Mouse (Mus musculus) megakaryocyte-erythroid progenitor cell, adult 5-6 weeks (primary cell): ENCODE measurements at regions not wholly inside any gene's neighbourhood (a gene's known extent, or its start where the extent isn't known, plus 50 kb on each side); places are given as distances from the start of the nearest gene placed in this dataset.

ENCODE experiments used
- ATAC-seq: replicated peaks from 2 replicates; pipeline ENCODE4 v1.8.0; 2016; ENCODE audit warnings: mild to moderate bottlenecking, inconsistent platforms; ENCODE audit not compliant: severe bottlenecking, poor library complexity, low FRiP score, low TSS enrichment

DNA sequence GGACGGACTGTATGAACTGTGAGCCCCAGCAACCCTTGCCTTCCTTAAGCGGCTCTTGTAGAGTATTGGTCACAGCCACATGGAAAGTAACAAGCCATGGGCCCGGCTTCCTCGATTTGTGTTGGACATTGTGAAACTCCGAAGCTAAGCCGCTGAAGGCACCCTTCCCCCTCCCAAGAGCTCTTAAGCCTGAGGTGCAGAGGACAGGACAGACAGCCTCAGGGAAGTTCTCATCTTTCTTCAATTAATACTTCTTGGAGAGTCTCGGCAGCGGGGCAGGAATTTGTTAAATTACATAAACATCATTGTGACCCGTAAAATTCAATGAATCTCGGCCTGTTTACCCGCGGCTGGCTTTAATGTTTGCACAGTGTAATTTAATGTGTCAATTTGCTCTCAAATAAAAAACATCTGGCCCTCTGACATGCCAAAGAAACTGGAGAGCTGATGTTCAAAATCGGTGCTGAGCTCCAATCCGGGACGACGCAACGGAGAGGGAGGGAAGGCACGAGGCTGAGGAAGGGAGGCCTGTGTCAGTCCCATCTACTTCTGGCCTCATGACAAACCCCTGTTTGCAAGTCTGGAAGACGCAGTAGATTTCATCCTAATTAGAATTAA lies 208.4 kb upstream of the Tle3 start:
- no peak for ATAC-seq

DNA sequence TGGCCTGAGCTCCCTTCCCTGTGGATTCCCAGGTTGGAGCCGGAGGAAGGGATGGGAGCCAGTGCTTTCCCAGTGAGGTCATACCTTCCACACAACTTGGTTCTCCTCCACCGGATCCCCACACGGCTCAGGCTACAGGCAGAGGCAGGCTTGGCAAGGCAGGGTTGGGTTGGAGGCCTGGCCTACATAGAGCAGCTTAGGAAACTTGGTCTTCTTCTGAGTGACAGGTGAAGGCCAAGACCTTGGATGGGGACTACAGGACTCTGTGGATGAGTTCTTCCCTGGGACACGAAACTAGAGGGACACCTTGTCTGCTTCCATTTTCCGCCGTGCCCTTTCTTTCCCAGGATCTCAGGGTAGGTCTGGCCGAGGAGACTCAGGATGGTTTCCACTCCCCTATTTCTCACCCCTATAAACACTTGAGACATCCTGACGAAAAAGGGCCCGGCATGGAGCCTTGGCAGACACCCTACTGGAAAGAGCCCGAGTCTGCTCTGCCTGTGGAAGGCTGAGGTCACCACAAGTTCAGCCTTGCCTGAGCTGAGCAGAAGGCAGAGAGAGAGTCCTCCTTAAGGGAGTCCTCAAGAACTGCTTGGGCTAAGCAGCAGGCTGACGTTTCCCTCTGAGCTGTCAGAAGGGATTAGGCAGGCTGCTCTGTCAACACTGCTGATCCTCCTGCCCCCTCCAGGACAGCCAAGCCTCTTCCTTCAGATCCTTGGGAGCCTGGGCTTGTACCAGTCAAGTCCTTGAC lies 207.5 kb upstream of the Tle3 start:
- no peak for ATAC-seq

DNA sequence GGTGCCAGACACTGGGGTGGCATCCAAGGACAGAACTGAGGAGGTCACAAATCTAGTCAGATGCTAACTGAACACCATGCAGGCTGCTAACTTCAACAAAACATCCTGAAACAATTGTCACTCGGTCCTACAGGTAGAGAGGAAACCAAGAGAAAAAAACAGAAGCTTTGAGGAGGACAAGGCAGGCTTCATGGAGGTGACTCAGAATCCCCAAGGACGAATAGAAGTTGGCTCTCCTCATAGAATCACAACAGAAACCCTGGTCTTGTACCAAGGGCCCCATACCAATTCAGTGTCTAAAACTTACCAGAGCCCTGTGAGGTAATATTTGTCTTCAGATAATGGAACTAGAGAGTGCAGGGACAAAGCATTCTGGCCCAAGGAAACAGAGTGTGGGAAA lies 206.1 kb upstream of the Tle3 start:
- no peak for ATAC-seq

DNA sequence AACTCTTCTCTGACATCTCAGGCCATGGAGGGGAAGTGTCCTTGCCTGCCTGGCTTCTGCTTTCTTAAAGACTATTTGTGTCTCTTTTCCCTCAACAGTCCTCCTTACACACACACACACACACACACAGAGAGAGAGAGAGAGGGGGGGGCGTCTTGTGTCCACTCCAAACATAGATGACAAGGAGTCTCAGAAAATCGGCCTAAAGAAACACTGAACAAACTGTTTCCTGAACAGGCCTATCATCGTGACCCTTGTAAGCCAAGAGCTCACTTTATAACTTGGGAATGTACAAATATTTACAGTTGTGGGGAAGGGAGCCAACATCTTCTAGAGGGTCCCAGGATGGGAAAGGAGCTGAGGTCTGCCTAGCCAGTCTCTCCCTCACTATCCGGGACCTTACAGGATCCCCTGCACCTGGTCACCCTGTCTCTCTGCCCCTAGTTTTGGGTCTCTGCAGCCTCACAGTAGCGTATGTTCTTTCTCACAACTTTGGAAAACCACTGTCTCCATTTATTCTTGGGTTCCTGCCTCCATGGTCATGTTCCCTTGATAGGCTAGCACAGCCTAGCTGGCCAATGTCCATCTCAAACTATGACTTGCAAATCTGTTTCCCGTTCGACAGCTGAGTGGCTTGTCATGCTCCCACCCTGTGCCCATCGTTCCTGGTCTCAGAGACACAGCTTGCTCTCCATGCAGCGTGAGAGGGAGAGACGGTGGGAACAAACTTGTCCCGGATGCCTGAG lies 204.9 kb upstream of the Tle3 start:
- ATAC-seq = no peak

DNA sequence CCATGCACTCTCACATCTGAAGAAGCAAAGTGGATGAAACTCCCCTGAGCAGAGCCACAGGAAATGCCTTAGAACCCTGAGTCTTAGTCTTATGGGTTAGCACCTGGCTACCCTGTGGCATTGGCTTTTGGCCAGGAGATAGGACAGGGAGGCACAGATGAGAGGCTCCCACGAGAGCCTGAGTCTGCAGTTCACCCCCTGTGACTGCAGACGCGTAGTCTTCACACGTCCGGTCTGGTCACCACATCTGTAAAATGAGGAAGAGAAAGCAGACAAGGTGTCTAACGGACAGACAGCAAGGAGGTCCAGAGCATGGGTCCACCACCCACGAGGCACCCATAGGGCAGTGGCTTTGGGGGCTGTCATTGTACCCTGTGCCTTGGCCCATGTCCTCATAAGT lies 203.2 kb upstream of the Tle3 start:
- ATAC-seq = no peak

DNA sequence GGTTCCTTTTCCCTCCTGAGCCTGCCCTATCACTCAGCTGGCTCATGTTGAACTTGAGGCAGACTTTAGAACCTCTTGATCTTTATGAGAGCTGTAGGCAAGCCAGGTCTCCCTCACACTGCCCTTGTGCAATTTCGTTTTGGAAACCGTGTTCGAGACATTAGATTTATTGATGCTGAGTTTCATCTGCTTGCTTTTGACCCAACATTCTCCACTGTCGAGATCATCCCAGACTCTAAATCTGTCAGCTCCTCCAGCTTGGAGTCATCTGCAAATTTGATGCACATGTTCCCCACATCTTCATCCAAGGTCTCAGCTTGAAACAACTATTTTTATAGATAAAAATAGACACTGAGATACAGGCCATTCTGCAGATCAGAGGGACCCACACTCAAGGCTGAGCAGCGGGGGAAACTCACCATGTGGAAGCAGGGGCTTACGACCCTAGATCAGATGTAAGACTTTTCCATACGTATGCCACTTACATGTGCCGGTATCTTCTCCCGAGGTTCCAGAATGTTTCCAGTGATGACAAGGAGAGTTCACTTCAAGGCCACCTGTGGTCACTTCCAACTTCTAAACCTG lies 202.6 kb upstream of the Tle3 start:
- no peak for ATAC-seq

DNA sequence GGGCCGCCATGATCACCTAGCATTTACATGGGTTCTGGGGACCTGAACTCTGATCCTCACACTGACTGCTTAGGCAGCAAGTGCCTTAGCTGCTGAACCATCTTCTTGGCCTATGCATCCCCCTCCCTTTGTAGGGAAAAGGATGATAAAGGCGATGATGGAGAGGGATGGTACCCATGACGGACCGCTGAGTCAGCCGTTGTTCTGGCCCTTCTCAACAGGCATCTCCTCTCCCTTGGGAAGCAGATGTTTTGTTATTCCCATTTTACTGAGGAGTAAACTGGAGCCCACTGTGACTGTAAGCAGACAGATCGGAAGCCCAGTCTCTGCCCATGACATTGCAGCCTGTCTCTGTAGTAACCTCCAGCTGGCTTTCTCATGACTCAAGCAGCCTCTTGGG lies 201.2 kb upstream of the Tle3 start:
- no peak for ATAC-seq

DNA sequence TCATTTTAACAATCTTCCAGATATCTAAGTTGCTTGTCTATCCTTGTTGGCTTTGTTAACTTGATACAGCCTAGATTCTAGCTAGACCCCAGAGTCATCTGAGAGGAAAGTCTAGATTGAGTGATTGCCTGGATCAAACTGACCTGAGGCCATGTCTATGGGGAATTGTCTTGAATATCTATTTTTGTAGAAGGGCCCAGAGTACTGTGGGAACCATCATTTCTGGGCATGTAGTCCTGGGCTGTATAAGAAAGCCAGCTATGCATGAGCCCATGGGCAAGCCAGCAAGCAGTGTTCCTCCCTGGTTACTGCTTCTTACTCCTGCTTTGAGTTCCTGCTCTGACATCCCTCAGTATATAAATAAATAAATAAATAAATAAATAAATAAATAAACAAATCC lies 199.7 kb upstream of the Tle3 start:
- ATAC-seq = no peak

DNA sequence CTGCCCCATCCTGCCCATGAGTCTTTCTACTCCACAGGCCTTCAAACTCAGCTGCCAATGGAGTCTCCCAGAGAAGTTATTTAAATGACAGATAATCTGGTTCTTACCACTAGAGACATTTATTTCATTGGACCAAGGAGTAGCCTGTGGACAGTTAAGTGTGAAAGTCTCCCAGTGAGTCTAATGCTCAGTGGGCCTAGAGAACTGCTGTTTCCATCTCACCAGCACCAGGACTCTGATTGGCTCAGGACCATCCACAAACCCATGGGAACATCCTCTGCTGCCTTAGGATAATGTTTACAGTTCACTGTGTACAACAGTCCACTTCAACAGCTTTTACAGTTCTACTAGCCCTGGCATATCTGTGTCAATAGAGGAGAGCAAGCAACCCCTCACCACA lies 198.6 kb upstream of the Tle3 start:
- ATAC-seq = no peak

DNA sequence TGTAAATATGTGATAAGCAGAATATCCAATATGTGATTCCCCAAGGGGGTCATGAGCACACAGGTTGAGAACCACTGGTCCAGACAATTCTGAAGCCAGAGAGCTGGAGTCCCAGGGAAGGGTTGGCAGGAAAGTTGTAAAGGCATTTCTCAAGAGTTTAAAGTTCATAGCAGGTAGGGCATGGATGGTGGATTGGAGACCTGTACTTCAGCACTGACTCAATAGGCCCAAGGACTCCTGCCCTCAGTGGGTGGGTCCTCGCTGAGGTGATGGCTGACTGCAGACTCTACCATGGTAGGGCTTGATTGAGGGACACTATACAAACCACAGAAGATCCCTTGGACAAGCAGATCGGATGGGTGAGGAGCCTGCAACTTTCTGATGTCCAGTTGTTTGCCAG lies 196.8 kb upstream of the Tle3 start:
- no peak for ATAC-seq

DNA sequence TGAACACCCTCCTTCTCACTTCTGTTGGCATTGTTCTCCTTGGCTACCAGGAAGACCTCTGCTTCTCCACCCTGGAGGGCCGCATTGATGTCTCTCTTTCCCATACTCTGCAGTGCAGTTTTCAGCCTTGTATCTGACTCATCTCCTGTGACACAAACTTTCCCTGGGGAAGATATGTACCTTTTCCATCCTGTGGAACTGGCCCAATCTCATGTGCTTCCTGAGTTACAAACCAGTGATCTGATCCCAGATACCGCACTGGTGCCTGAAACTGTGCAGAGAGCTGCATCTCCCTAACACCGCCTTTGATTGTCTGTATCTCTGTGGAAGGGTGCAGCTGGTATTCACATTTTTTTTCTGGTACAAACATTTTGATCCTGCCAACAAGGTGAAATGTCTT lies 195.3 kb upstream of the Tle3 start:
- ATAC-seq = no peak

DNA sequence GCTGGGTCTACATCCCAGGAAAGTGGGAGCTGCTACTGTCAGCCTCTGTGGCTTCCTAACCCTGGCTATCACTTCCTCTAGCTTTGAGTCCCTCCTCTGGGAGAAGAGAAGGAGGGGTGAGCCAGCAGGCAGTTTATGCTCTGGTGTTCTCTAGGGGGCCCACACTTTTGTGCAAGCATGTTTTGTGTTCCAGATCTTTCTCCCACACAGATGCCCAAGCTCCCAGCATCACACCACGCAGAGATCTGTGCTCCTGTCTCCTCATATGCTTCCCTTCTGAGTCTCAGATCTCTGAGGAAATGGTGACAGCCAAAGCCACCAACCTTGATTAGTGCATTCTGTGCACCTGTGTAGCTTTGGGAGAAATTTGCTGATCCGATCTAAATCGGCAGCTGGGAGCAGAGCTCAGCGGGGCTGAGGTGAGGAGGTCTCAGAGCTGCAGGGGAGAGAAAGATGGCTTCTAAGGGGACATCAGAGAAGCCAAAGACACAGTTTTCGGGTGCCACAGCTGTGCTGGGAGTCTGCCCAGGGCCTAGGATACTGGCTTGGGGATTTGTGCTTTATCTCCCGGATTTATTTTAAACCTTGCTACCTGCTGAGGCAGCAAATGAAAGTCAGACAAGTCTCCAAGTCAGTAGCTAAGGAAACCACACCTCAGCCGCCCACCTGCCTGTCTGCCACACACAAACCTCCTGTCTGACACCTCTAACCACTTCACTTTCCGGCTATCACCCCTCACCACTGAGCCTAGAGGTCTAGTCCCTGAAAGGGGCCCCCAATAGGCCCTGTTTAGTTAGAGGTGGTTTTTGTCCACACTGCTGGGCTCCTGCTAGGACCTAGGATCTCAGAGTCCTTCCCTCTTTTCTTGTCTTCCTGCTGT lies 185.4 kb upstream of the Tle3 start:
- no peak for ATAC-seq

DNA sequence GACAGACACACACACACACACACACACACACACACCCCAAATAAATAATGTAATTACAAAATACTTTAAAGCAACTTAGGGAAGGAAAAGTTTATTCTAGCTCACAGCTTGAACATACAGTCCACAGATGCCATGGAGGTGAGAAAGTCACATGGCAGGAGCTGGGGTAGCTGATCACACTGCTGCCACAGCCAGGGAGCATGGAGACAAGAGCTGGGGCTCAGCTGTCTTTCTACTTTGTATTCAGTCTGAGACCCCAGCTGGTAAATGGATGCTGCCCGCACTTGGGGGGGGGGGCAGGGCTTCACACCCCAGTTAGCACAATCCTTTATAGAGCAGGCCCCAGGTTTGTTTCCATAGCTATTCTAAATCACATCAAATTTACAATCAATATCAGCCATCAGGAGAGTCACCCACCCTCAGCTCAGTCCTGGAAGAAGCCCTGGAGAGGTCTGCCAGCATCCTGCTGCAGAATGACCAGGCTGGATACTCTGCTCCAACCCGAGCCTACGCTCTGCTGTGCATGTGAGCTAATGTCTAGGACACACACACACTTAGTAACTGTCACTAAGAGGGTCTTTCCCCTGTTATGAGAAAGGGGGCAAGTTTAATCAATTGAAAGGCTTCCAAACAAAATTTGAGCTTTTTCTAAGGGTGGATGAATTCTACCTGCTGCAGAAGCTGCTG lies 184.3 kb upstream of the Tle3 start:
- no peak for ATAC-seq

DNA sequence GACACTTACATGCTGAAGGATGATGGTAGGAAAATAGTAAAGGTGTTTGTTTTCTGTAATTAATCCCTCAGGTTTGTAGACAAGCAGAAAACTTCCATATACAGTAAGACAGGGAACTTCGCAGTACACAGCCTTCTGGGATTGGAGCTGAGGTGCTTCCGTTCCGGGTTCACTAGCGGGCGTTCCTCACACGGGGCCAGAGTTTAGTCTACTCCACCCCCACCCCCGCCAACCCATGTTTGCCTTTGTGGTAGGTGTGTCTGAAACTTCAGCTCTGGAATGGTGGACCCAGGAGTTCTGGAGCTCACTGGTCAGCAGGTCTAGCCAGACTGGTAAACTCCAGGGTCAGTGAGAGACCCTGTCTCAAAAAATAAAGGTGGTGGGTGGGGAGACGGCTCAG lies 182.9 kb upstream of the Tle3 start:
- ATAC-seq = no peak

DNA sequence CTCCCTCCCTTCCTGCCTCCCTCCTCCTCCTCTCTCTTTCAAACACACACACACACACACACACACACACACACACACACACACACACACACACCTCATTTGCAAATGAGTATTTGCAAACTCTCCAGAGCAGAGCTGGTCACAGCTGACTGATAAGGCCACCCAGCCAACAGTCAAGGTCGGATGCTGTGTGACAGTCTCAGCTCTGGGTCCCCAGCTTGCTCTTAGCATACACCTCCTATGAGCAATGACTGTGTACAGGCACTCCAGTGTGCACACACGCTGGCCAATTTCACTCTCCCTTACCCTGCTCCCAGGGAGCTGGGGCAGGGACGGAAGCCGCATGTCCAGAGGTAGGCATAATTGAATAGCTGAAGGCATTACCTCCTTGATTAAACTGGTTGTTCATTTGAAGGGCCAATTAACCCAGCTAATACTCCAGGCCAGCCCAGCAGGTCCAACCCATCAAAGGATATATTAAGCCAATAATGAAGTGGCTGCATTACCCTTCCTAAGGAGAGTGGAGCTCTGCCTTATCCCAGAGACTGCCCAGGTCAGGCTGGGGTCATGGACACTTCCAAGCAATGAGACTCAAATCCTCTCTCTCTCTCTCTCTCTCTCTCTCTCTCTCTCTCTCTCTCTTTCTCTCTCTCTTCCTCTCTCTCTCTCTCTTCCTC lies 173.0 kb upstream of the Tle3 start:
- ATAC-seq = no peak

DNA sequence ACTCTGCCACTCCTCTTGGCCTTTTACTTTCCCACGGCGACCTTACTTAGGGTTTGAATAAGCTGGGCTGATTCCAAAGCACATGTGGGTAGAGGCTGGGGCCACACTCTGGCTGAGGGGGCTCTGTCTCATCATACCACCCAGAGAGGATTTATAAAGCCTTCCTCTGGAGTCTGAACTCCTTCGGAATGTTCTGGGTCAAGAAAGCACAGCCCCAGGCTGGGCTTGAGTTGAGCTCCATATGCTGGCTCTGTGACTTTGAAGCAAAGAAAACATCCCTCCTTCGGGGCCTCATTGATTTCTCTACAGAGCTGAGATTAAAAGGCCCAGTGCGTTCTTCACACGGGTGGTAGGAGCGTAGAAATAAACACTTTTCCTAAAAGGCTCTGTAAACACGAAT lies 172.3 kb upstream of the Tle3 start:
- no peak for ATAC-seq

DNA sequence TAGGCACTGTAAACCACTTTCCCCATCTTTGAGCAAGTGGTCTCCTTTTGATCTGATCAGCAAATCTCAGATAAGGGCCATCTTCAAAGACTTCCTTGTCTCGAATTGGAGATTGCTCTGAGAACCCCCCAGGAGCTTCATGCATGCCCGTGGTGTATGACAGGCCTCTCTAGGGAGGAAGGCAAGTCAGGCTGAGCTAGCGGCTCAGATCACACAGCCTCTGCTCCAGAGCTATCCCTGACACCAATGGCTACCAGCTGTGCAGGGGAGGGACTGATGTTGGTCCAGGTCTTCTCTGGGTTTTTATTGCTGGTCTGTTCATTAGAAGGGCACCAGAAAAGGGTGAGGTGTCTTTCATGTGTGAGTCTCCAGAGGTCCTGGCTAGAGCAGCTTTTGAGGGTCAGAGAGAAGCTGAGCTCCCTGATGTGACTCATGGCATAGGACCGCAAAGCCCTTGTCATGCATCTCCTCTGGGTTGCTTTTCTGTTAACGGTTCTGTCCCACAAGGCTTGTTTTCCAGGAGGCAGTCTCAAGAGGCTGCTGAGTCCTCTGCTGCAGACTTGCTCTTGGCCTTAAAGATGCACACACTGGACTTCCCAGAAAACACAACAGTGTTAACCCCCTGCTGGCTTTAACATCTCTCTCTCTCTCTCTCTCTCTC lies 171.7 kb upstream of the Tle3 start:
- ATAC-seq = no peak

DNA sequence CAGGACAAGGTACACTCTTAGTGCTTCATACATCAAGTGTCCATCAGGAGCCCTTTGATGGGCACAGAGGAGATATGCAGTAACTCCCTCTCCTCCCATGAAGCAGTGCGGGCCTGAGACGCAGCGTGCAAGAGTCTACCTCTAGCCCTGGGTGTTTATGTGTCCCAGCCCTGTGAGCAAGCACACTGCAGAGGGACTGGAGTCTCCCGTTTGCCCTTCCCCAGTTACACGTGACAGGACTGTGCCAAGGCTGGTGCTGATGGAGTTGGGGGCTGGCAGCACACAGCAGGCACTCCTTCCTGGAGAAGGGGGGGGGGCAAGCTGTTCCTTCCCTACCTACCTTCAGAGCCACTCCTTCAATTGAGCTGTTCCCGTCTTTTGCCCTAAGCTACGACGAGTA lies 167.1 kb upstream of the Tle3 start:
- no peak for ATAC-seq
